Mouse (Mus musculus): Measurements from ENCODE around the gene Gm37240.
A peak's percentile ranks its signal among the peaks of the same experiment; 100 is the strongest.

Gm37240 gene

GRCm38 (mm10) chr3:85820839-85821548 is 66.3 kb downstream of the Gm37240 start:
- no peak for DNase-seq

- DNase-seq: no peak
These were observed 68.0 kb downstream of the Gm37240 start for GRCm38 (mm10) chr3:85819319-85819718.

- DNase-seq: no peak
These were observed 70.1 kb downstream of the Gm37240 start, which contains the start of gene Fam160a1 for GRCm38 (mm10) chr3:85817191-85817590. Gene Fam160a1 (minus strand): TSS chr3:85817291.

GRCm38 (mm10) chr3:85814241-85814640 is 73.1 kb downstream of the Gm37240 start:
- DNase-seq: no peak

GRCm38 (mm10) chr3:85813101-85814014 is 74.0 kb downstream of the Gm37240 start:
- no peak for DNase-seq

- DNase-seq: no peak
These were observed 75.3 kb downstream of the Gm37240 start for GRCm38 (mm10) chr3:85812010-85812409.

- DNase-seq: no peak
These were observed 94.2 kb downstream of the Gm37240 start for GRCm38 (mm10) chr3:85793166-85793565.

- no peak for DNase-seq
These were observed 97.6 kb downstream of the Gm37240 start for GRCm38 (mm10) chr3:85789748-85790147.

- DNase-seq: no peak
These were observed 100.8 kb downstream of the Gm37240 start for GRCm38 (mm10) chr3:85786501-85786900.

GRCm38 (mm10) chr3:85780906-85781305 is 106.4 kb downstream of the Gm37240 start:
- DNase-seq: no peak

- no peak for DNase-seq
These were observed 107.0 kb downstream of the Gm37240 start for GRCm38 (mm10) chr3:85780332-85780731.

- no peak for DNase-seq
These were observed 109.5 kb downstream of the Gm37240 start for GRCm38 (mm10) chr3:85777841-85778240.

- DNase-seq: no peak
These were observed 110.0 kb downstream of the Gm37240 start for GRCm38 (mm10) chr3:85777356-85777755.

GRCm38 (mm10) chr3:85776707-85777106 is 110.6 kb downstream of the Gm37240 start:
- DNase-seq: no peak

GRCm38 (mm10) chr3:85776126-85776525 is 111.2 kb downstream of the Gm37240 start:
- no peak for DNase-seq

- peak; percentile 6 for DNase-seq
These were observed 113.4 kb downstream of the Gm37240 start for GRCm38 (mm10) chr3:85773886-85774285.

- DNase-seq: peak; percentile 9
These were observed 113.9 kb downstream of the Gm37240 start for GRCm38 (mm10) chr3:85773425-85773824.

- no peak for DNase-seq
These were observed 122.4 kb downstream of the Gm37240 start for GRCm38 (mm10) chr3:85764937-85765337.

GRCm38 (mm10) chr3:85764008-85764834 is 123.1 kb downstream of the Gm37240 start:
- DNase-seq: no peak

- no peak for DNase-seq
These were observed 129.4 kb downstream of the Gm37240 start for GRCm38 (mm10) chr3:85757944-85758343.

GRCm38 (mm10) chr3:85757435-85757834 is 129.9 kb downstream of the Gm37240 start:
- no peak for DNase-seq

GRCm38 (mm10) chr3:85749348-85749747 is 138.0 kb downstream of the Gm37240 start:
- no peak for DNase-seq

- DNase-seq: no peak
These were observed 138.5 kb downstream of the Gm37240 start for GRCm38 (mm10) chr3:85748863-85749262.
